Mouse (Mus musculus) urinary bladder, adult 2 months (tissue): ENCODE results near the gene Kif23. TPM values are rescaled to one million over a fixed set of nuclear protein-coding genes. Genes with fewer than 3 reads are reported as not detected.
A peak's percentile ranks its signal among the peaks of the same experiment; 100 is the strongest.

Source experiments
- DNase-seq: peaks from one replicate; pipeline ENCODE4 v3.0.0; 2022; ENCODE audit warnings: low spot score
- polyA plus RNA-seq: library from polyadenylated mRNA; depleted of rRNA; stranded (reverse); fragments of >200 nt; gene quantifications from 2 replicates; pipeline ENCODE4 v1.2.3, GENCODE M21; 2012

The Kif23 gene
- polyA plus RNA-seq, 1 experiment = 12.8 TPM

DNA sequence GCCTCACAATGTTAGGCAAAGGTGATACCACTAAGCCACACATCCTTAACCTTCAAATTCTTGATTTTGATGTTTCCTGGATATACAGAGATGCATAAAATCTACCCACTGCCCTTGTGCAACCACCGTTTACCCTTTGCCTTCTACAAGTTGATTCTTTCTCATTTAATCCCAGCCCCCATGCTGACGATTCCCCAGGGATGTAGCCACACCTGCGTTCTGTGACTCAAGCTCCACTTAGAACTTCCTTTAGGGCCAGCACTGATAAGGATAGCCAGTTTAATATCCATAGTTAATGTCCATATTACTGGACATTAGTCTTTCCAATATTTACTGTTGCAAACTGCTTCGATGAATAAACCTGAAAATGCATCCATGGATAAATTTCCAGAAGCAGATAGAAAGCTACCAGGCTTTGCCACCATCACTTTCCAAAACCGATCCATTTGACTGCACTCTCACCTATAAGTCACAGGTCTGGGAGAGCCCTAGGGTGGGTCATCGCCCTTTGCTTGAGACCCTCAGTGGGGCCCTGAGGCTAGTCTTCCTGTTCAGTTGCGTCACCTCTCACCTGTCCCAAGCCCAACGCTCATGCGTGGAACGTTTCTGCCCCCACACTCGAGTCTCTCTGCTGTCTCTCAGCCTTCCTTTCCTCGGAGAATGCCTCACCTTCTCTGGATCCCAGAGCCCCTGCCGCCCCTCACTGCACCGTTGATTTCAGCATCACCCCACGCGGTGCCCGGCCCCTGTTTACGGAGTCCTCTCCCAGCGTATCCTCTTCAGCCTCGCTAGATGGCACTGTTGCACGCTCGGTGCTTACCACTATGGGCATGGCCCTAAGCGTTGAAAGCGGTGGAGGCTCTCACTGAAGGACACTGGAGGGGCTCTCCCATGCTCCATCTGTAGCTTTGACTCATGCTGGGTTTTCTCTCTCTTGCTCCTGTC lies 1.1 kb upstream of the Kif23 start:
- peak; percentile 64 for DNase-seq

DNA sequence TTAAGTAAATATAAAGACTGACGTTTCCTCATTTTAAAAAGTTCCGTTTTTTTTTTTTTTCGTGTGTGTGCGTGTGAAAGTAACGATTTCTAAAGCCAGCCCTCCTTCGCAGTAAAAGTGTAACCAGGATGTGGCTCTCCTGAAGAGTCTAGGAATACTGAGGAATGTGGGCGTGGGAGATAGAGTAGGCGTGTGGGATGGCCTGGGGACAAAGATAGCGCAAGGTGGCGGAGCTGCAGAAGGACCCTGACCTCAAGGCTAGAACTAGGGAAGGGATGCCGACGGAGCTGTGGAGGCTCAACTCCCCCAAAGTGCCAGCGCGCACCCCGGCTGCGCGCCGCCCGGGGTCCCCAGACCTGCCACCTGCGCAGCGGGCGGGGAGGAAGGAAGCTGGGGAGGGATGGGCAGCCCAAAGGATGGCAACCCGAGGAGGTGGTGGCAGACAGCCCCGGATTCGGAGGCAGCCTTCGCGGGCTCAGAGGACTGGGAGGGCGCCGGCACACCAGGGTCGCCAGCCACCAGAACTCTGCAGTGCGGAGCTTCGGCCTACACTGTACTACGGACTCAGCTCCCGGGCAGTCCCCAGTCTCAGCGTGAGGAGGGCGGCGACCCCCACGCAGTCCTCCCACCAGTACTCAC lies 482 bp downstream of the Kif23 start:
- no peak for DNase-seq

DNA sequence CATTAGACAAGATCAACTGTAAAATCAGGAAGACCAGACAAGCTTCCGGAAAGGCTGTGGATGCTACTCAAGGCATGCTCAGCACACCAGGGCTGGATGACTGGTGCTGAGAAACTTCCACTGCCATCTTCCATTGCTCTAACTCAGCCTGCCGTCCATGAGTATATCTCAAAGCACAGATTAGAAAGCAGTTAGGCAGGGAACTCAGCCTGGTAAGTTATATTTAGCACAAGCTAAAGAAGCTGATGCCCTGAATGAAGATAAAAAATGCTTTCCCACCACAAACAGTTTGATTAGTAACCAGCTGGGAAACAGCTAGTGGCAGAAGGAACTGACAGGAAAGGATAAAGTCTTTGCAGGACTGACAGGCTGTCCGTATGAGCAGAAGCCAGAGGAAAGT lies 5.5 kb downstream of the Kif23 start:
- no peak for DNase-seq

DNA sequence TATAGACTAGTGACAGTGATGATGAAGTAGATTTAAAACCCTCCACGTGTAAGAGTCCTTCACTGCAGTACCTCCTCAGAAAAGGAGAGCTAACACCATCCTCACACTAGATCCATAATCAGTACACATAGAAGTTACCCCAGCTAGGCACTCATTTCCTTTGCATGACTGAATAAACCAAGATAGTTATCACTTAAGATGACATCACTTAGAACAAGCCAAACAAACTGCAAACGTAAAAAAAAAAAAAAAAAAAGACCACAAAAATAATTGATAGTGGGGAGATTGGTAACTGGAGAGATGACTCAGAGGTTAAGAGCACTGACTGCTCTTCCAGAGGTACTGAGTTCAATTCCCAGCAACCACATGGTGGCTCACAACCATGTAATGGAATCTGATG lies 13.2 kb downstream of the Kif23 start:
- DNase-seq = no peak

DNA sequence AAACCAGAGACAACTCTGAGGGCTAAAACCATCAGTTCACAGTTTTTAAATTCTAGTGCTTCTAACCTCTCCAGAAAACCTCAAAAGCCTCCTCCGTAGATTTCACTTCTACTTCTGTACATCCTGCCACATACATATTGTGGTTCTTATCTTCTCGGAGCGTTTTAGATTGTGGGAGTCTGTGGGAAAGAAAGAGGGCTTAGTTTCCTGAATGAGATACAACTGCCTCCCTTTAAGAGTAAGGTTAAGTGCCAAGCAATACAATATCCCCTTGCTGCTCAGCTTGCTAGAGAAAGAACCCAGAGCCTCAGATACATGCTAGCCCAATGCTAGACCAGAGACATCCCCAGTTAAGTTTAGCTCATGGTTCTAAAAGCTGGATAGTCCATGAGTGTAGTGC lies 14.6 kb downstream of the Kif23 start:
- DNase-seq = no peak

DNA sequence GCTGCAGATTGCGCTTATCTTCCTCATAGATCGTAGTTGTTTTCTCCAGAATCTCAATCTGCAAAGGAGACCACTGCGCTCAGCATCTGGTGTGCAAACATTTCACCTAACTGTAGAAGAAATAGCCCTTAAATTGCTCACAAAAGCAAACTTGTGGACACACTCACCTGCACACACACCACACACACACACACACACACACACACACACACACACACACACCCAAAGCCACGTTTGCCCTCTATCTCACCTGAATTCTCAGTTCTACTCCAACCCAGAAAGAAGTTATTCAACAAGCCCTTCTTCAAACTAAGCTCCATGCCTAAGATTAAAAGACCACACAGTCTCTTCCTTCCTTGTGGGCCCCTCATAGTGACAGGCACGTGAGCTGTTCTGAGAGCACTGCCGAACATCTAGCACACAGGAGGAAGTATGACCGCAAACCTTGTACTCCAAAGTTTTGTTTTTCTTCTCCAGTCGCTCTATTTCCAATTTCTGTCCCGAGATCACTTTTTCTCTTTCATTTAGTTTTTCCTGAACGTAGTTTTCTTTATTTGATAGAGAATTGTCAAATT lies 21.4 kb downstream of the Kif23 start:
- DNase-seq = no peak

DNA sequence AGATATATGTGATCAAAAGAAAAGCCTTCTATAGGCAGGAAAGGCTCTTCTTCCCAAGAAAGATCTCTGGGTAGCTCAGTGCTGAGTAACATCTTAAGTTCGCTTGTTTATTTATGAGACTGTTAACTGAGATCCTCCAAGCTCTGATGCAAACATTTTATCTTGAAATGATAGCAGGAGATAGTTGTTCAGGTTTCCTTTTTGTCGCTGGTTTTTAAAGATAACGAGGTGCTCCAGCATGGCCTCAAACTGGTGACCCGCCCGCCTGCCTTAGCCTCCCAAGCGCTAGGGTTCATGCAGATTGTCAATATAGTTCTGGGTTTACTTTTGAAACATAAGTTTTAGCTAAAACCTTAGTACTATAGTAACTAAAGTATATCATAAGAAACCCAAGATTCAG lies 26.2 kb downstream of the Kif23 start:
- no peak for DNase-seq

DNA sequence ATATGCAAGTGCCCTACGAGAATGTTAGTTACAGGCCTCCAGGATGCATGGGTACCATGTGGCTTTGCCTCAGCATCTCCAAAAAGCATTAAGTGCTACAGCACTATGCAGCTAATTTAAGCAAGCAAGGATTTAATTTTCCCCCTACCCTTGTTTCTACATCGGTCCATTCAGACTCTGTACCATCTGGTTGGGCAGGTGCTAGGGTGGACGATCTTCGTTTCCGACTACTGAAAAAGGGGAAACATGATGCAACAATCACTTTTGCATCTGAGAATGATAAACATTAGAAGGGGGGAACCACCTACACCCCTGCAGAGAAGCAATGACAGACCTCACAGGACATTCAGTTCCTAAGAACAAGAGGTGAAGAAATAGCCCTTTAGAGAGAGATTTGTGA lies 27.1 kb downstream of the Kif23 start:
- no peak for DNase-seq

DNA sequence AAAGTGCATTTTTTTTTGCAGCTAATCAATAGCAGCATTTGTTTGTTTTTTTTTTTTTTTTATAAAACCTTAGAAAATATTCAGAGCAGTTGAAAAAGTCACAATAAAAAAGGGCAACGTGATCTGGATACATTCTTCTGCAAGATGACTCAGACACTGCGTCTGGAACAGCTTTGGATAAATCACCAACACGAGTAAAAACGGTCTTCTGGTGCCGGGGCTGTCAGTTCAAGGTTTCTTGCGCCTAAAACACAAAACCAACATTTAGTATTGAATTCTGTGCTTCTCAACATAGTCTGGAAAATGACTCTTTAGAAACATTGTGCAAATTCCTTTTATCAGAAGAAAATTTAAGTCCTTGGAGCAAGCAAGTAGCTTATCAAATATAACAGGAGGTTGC lies 29.1 kb downstream of the Kif23 start:
- no peak for DNase-seq

DNA sequence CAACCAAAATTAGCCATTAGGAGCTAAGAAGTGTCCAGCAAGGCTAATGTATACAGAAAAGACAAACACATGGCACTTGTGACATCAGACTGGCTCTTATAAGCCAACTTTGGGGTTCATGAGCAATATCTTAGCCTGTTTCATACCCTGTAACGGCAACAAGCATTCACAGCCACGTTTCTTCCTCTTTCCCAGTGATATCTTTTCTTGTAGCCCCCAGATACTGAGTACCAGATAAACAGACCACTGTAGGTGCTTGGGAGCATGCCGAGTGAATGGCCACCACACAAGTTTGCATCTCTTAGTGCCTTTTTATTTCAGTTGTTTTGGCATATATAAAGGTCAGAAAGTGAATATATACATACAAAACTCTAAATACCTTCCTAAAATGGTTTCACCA lies 29.6 kb downstream of the Kif23 start:
- DNase-seq = no peak

DNA sequence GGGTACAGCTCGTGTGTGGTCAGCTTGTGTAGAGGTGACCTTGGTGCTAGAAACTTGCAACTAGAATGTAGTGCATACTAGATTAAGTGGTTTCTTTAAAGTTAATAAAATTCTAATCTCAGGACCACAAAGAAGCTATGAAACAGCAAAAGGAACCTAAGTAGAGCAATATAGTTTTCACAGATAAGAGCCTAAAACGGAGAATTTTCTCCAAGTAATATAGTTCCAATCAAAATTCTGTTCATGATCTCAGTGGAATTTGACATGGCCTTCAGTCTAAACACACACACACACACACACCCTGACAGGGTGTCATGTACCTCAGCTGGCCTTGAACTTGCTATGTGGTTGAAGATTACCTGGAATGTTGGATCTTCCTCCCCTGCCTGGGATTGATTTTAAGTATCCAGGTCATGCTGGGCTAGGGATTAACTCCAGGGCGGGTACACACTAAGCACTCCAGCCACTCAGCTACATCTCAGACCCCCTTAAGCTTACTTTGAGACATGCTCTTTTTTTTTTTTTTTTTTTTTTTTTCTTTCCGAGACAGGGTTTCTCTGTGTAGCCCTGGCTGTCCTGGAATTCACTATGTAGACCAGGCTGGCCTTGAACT lies 31.1 kb downstream of the Kif23 start:
- no peak for DNase-seq

DNA sequence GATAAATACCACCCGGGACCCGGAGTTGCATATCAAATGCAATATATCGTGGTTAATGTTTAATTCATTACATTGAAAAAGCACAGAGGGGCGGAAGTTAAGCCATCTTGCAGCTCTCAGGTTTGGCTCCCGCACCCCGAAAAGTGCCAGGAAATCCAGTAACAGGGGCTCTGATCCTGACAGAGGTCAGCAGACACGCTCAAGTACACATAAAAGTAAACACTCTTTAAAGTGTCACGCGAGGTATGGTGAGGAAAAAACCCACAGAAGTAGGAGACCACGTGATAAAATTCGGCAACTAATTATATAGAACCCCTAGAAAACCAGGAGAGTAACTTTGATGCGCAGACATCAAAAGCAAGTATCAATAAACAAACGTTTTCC lies 31.7 kb downstream of the Kif23 start:
- DNase-seq = no peak

DNA sequence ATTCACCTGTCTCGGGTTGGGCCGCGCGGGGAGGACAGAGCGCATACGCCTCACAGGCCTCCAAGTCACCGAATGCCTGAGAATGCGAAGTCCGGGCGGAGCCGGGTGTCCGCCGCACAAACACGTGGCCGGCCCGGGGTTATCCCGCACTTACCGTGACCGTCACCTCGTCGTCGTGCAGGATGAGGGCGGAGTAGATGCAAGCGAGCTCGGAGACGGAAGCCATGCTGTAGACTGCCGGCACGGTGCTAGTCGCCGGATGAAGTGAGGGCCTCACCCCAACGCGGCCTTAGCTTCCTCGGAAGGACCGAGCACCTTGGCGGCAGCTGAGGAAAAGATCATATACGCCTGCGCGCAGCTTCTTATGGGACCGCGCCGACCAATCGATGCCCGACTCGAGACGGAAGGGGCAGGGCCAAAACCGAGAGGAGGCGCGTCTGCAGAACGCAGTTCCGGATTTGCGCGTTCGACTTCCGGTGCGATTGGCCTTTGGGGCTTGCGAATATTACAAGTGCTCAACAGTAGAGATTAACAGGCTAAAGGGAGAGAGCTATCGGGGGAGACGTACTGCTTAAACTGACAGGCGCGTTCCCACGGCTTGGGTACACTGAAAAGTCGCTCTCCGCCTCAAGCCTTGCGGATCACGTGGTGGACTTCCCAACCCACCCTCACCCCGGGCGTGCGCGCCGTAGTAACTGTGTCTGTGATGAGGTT lies 32.2 kb downstream of the Kif23 start, which contains the start of gene Rplp1:
TSS of gene Rplp1 (minus strand) at position 340 of the 714 bp plus-strand sequence.
- peak; percentile 92 for DNase-seq

DNA sequence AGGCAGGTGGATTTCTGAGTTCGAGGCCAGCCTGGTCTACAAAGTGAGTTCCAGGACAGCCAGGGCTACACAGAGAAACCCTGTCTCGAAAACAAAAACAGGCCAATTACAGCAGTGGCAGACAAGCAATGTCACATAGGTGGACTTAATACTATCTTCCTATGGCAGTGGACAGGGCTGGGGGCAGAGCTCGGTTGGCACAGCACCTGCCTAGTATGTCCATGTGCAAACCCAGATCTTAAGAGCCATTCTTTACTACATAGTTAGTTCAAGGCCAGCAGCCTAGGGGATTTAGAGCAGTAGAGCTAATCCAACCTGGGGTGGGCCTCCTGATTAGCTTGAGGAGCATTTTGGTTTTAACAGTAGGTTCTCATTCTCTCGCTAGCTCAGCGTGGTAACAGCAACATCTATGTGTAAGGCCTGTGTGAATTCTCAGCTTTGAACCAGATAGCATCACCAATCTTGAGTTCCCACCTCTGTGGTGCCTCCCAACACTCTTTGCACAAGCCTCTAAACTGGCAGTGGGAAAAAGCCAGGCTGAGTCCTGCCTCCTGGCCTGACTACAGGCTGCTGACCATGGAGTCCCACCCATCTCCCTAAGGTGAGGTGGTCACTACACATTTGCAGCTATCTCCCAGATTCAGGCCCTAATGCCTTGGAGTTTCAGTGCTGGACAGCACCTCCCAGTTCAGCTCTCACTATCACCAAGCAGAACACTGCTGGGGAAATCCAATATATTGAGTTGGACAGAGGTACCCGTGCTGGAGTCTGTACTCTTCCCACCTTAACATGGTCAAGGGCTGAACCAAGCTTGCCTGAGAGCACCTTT lies 35.1 kb downstream of the Kif23 start:
- DNase-seq = no peak

DNA sequence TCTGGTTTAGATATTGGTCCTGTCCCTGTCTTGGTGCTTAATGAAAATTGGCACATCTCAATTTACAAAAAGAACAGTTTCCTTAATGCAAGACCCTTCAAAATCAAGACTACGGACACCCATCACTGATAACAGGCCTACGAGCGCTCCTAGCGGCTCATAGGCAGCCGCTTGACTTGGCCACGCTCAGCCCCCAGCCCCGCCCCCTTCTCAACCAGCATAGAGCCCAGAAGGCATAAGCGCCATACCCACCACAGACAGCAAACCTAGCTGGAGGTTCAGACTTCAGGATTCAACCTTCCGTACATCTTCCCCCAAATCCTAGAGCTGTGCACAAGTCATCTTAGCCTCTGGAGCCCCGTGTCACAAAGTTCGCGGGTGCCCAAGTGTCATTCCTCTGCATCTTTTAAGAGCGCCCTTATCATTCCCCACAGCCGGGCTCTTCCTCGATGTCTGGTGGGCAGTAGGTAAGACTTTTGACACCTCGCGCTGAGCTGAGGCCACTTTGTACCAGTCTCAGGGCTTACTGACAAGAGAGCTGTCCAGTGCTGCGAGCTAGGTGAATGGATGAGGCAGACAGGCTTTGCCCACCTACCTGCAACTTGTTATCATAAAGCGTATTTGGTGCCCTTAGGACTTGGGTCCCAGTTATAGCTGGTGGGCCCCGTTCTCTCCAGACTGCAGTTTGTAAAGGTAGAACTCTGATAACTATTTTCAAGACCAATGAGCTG lies 35.9 kb downstream of the Kif23 start:
- no peak for DNase-seq

DNA sequence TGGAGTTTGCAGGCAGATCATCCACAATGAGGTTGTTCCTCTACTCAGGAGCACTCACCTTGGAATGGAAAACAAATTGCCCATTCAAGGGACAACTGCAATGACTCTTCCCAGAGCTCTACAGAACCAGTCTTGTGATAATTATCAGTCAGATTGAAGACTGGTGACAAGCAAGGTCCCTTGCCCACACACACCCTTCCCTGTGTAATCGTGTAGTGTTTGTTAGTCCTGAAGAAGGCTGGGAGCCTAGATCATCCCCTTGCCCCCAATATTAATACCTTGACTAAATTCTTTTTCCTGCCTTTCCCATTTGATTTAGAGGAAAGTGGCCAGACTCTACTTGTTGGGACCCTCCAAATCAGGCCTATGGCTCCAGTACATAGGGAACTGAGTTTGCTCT lies 36.9 kb downstream of the Kif23 start:
- no peak for DNase-seq

DNA sequence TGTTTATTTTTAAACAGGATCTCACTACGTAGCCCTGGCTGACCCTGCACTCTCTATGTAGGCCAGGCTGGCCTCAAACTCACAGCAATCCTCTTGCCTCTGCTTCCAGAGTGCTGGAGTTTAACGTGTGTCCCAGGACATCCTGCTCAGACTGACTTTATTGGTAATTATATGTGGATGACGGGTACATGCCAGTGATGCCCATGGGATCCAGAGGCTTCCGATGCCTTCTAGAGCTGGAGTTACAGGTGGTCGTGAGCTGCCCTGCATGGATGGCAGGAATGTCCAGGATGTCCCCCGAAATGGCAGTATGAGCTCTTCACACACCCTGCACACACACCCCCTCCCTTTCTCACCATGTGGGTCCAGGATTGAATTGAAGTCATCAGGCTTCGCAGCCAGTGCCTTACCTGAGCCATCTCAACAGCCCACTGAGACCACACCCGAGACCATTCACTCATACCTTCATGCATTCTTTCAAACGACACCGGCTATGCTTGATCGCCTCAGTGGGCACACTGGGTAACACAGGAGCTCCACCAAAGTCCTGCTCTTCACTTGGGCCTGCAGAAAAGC lies 37.7 kb downstream of the Kif23 start:
- no peak for DNase-seq

DNA sequence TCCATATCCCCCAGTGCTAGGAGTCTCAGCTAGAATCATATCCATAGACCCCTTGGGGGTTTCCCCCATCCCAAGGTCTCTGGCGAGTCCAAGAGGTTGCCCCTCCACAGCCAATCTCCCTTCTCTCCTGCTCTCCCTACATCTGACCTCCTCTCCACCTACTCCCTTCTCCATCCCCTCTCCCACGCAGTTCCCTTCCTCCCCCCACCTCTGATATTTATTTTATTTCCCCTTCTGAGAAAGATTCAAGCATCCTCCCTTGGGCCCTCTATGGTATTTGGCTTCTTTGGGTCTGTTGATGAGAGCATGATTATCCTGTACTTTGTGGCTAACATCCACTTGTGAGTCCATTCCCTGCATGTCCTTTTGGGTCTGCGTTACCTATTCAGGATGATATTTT lies 38.2 kb downstream of the Kif23 start:
- DNase-seq = no peak

DNA sequence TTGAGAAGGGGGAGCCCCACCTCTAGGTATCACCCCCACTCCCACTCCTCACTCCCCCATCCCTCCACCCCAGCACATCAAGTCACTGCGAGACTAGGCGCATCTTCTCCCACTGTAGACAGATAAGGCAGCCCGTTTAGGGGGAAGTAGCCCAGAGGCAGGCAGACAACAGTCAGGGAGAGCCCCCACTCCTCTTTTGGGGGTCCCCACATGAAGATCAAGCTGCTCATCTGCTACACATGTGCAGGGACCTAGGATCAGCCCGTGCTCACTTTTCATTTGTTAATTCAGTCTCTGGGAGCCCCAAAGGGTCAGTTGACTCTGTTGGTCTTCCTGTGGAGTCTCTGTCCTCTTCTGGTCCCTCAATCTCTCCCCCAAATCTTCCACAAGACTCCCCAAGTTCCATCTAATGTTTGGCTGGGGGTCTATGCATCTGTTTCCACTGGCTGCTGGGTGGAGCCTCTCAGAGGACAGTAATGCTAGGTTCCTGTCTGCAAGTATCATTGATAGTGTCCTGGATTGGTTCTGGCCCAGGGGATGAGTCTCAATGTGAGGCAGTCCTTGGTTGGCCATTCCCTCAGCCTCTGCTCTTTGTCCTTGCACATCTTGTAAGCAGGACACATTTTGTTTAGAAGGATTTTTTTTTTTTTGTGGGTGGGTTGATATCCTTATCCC lies 38.8 kb downstream of the Kif23 start:
- DNase-seq = no peak
